Mouse (Mus musculus): ENCODE data around the gene Sema6d.

DNA sequence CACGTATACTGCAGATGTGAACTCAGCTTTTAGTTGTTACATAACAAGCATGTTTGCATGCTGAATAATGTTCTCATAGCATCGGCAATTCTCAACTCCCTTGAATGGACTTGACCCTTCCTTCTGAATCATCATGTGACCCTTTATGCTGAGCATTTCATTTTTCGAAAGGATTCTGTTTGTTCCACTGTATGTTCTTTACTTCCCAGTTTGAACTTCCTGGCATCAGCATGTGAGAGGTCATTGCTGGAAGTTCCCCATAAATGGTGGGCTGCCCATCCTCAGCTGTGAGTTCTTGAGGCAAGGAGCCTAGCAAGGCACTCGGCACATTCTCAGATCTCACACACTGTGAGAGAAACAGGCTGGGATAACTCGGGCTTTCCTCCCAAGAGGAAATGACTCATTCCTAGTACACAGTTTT, 594.7 kb downstream of the Sema6d start:
- no peak for TF ChIP-seq CTCF (IDR thresholded peaks at IDR 0.05; ENCODE audit: borderline replicate concordance, insufficient read depth, low read depth, low read length)
- TF ChIP-seq POLR2A (IDR thresholded peaks at IDR 0.05; ENCODE audit: borderline replicate concordance, insufficient read depth, low read length): no peak
